Mouse (Mus musculus): ENCODE measurements around the gene Rbm17. TPM values are rescaled to one million over a fixed set of nuclear protein-coding genes. Genes with fewer than 3 reads are reported as not detected.
A peak's percentile ranks its signal among the peaks of the same experiment; 100 is the strongest.
"Not testable (repeated sequence)": the region's sequence is repeated elsewhere in the genome, so short reads cannot be mapped to it uniquely, and the experiment has no call there.

Gene Rbm17
- polyA plus RNA-seq, 1 experiment from 2014 or later = 148 TPM

GRCm38 (mm10) chr2:11606718-11607117 is 2.8 kb upstream of the Rbm17 start:
- ATAC-seq (replicated peaks; ENCODE audit: low FRiP score, low TSS enrichment, low read depth) = not testable (repeated sequence)

GRCm38 (mm10) chr2:11604911-11605310 is 958 bp upstream of the Rbm17 start:
- no peak for DNase-seq (ENCODE audit: low spot score)
- no peaks in the 10 kb centered on the region for H3K27me3 ChIP-seq (replicated peaks; ENCODE audit: control insufficient read depth, insufficient read depth, low read length)
- H3K9ac ChIP-seq (ENCODE audit: low read length) = no peak overlapping the region
- no peak overlapping the region for H3K4me3 ChIP-seq (ENCODE audit: low read depth, low read length)
- H3K27ac ChIP-seq (ENCODE audit: low read depth) = no peak overlapping the region
- H3K9me3 ChIP-seq (ENCODE audit: control insufficient read depth, low read length) = no peaks in the 10 kb centered on the region
- peaks cover 9% of the 10 kb centered on the region for H3K4me1 ChIP-seq (replicated peaks; ENCODE audit: control insufficient read depth, insufficient read depth, low read length)
- ATAC-seq (replicated peaks; ENCODE audit: low FRiP score, low TSS enrichment, low read depth) = no peak
- H3K4me2 ChIP-seq (ENCODE audit: low read length) = no peak overlapping the region
- H3K36me3 ChIP-seq (ENCODE audit: control insufficient read depth, insufficient read depth, low read length) = peaks cover 9% of the 10 kb centered on the region

More at GRCm38 (mm10) chr2:11606718-11607117, 2.8 kb upstream of the Rbm17 start:
- H3K4me2 ChIP-seq (ENCODE audit: low read length); H3K9ac ChIP-seq (ENCODE audit: low read length); H3K4me1 ChIP-seq (replicated peaks; ENCODE audit: control insufficient read depth, insufficient read depth, low read length); H3K36me3 ChIP-seq (ENCODE audit: control insufficient read depth, insufficient read depth, low read length); H3K27ac ChIP-seq (ENCODE audit: low read depth); DNase-seq (ENCODE audit: low spot score); H3K4me3 ChIP-seq (ENCODE audit: low read depth, low read length); H3K27me3 ChIP-seq (replicated peaks; ENCODE audit: control insufficient read depth, insufficient read depth, low read length); H3K9me3 ChIP-seq (ENCODE audit: control insufficient read depth, low read length): not testable (repeated sequence)
- 84% methylated on average over 4 of the region's 4 CpGs for WGBS

GRCm38 (mm10) chr2:11602506-11603489 is 1.2 kb downstream of the Rbm17 start:
- H3K9ac ChIP-seq (ENCODE audit: low read length) = peak overlapping the region; percentile 96
- H3K36me3 ChIP-seq (ENCODE audit: control insufficient read depth, insufficient read depth, low read length) = peaks cover 27% of the 10 kb centered on the region
- under 1% methylated on average over 78 of the region's 78 CpGs for WGBS
- peak overlapping the region; percentile 93 for H3K4me3 ChIP-seq (ENCODE audit: low read depth, low read length)
- H3K27ac ChIP-seq (ENCODE audit: low read depth) = peak overlapping the region; percentile 70
- peaks cover 9% of the 10 kb centered on the region for H3K4me1 ChIP-seq (replicated peaks; ENCODE audit: control insufficient read depth, insufficient read depth, low read length)
- peak overlapping the region; percentile 85 for H3K4me2 ChIP-seq (ENCODE audit: low read length)
- H3K9me3 ChIP-seq (ENCODE audit: control insufficient read depth, low read length) = no peaks in the 10 kb centered on the region
- DNase-seq (ENCODE audit: low spot score) (peak; percentile 98), ATAC-seq (replicated peaks; ENCODE audit: low FRiP score, low TSS enrichment, low read depth) (peak; percentile 98)
- H3K27me3 ChIP-seq (replicated peaks; ENCODE audit: control insufficient read depth, insufficient read depth, low read length) = no peaks in the 10 kb centered on the region

DNA sequence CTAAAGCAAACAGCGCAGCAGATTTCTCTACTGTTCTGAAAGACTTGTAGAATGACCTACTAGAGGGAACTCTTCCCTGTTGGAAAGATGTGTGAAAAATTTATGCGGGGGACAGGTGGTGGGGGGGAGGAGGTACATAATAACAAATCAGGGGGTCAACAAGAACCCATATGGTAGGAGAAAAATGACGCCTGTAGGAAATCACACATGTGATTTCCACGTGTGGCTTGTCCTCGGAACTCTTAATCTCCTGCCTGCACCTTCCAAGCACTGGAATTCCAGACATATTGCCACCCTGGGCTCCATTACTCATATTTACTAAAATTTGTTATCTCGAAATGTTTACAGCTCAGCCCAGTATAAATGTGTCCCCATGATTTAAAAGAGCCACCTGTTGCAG is 2.2 kb downstream of the Rbm17 start:
- WGBS = 81% methylated on average over 6 of the region's 6 CpGs
- Histone ChIP-seq H3K9me3 (ENCODE audit: control insufficient read depth, low read length) (no peaks in the 10 kb centered on the region), H3K36me3 (ENCODE audit: control insufficient read depth, insufficient read depth, low read length) (peaks cover 37% of the 10 kb centered on the region), H3K27ac (ENCODE audit: low read depth) (no peak overlapping the region), H3K4me3 (ENCODE audit: low read depth, low read length) (peak overlapping the region; percentile 93), H3K27me3 (replicated peaks; ENCODE audit: control insufficient read depth, insufficient read depth, low read length) (no peaks in the 10 kb centered on the region), H3K4me2 (ENCODE audit: low read length) (peak overlapping the region; percentile 85), H3K9ac (ENCODE audit: low read length) (peak overlapping the region; percentile 96), H3K4me1 (replicated peaks; ENCODE audit: control insufficient read depth, insufficient read depth, low read length) (peaks cover 9% of the 10 kb centered on the region)
- ATAC-seq (replicated peaks; ENCODE audit: low FRiP score, low TSS enrichment, low read depth) (no peak), DNase-seq (ENCODE audit: low spot score) (no peak)

DNA sequence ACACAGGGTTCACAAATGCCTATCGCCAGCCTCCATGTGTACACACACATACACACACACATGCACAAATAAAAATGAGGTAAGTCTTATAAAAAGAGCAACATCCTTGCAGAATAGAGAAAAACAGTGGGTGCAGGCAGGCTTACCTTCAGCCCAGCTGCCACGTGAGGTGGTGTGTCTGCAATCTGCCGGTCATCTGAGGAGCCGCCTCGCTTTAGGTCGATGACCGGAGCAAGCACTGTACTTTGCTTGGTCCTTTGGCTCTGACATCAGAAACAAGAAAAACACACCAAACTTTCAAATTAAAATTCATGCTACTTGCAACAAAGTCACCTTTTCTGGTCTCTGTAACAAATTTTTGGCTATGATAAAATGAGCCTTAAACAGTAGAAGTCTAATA is 6.0 kb downstream of the Rbm17 start:
- no peaks in the 10 kb centered on the region for H3K27me3 ChIP-seq (replicated peaks; ENCODE audit: control insufficient read depth, insufficient read depth, low read length)
- DNase-seq (ENCODE audit: low spot score) (no peak), ATAC-seq (replicated peaks; ENCODE audit: low FRiP score, low TSS enrichment, low read depth) (no peak)
- H3K4me1 ChIP-seq (replicated peaks; ENCODE audit: control insufficient read depth, insufficient read depth, low read length) = peaks cover 9% of the 10 kb centered on the region
- no peaks in the 10 kb centered on the region for H3K9me3 ChIP-seq (ENCODE audit: control insufficient read depth, low read length)
- WGBS = 95% methylated on average over 7 of the region's 7 CpGs
- no peak overlapping the region for H3K27ac ChIP-seq (ENCODE audit: low read depth)
- H3K4me2 ChIP-seq (ENCODE audit: low read length) = no peak overlapping the region
- H3K36me3 ChIP-seq (ENCODE audit: control insufficient read depth, insufficient read depth, low read length) = peaks cover 66% of the 10 kb centered on the region
- no peak overlapping the region for H3K4me3 ChIP-seq (ENCODE audit: low read depth, low read length)
- no peak overlapping the region for H3K9ac ChIP-seq (ENCODE audit: low read length)

DNA sequence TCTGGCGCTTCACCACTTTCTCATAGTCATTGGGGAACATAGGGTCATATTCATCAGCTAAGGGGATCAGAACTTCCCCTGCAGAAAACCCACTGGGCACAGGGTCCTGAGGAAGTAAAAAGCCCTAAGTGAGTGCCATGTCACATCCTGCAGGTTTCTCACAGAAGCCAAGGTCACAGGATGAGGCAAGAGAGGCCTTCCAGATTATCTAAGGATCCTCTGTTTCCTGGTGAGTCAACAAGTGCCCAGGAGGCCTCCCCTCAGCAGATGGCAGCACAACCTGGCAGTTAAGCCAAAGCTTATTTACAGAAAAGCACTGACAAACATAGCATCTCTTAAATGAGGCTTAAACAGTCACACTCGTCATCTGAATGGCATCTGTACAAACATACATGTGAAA is 7.3 kb downstream of the Rbm17 start:
- H3K4me1 ChIP-seq (replicated peaks; ENCODE audit: control insufficient read depth, insufficient read depth, low read length) = peaks cover 4% of the 10 kb centered on the region; the same call in 1 of the 2 replicates
- no peak overlapping the region for H3K4me3 ChIP-seq (ENCODE audit: low read depth, low read length)
- H3K4me2 ChIP-seq (ENCODE audit: low read length) = no peak overlapping the region
- H3K9ac ChIP-seq (ENCODE audit: low read length) = no peak overlapping the region
- WGBS = 91% methylated on average over 2 of the region's 2 CpGs
- DNase-seq (ENCODE audit: low spot score) = no peak
- no peaks in the 10 kb centered on the region for H3K27me3 ChIP-seq (replicated peaks; ENCODE audit: control insufficient read depth, insufficient read depth, low read length)
- no peaks in the 10 kb centered on the region for H3K9me3 ChIP-seq (ENCODE audit: control insufficient read depth, low read length)
- H3K36me3 ChIP-seq (ENCODE audit: control insufficient read depth, insufficient read depth, low read length) = peaks cover 78% of the 10 kb centered on the region
- ATAC-seq (replicated peaks; ENCODE audit: low FRiP score, low TSS enrichment, low read depth) = no peak
- H3K27ac ChIP-seq (ENCODE audit: low read depth) = no peak overlapping the region

DNA sequence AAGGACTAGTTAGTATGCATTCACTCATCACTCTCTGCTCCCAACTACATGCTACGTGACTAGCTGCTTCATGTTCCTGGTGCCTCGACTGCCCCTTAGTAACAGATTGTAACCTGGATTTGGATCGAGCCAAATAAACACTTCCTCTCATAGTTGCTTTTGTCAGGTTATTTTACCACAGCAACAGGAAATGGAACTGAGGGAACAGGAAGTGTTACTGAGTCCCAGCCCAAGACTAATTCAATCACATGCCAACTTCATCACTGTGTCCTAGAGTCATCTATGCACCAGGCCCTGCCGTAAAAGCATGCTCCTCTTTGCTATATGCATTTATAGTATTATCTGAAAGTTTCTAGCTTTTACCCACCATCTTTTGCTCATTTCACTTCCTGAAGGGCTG is 16.0 kb downstream of the Rbm17 start:
- Histone ChIP-seq H3K27me3 (replicated peaks; ENCODE audit: control insufficient read depth, insufficient read depth, low read length) (no peaks in the 10 kb centered on the region), H3K4me2 (ENCODE audit: low read length) (no peak overlapping the region), H3K4me1 (replicated peaks; ENCODE audit: control insufficient read depth, insufficient read depth, low read length) (no peaks in the 10 kb centered on the region), H3K27ac (ENCODE audit: low read depth) (no peak overlapping the region), H3K9me3 (ENCODE audit: control insufficient read depth, low read length) (no peaks in the 10 kb centered on the region), H3K4me3 (ENCODE audit: low read depth, low read length) (no peak overlapping the region; the same call in 1 of the 2 replicates), H3K36me3 (ENCODE audit: control insufficient read depth, insufficient read depth, low read length) (peaks cover 96% of the 10 kb centered on the region), H3K9ac (ENCODE audit: low read length) (no peak overlapping the region)
- ATAC-seq (replicated peaks; ENCODE audit: low FRiP score, low TSS enrichment, low read depth) (no peak), DNase-seq (ENCODE audit: low spot score) (no peak)
- 86% methylated on average over 4 of the region's 4 CpGs for WGBS

DNA sequence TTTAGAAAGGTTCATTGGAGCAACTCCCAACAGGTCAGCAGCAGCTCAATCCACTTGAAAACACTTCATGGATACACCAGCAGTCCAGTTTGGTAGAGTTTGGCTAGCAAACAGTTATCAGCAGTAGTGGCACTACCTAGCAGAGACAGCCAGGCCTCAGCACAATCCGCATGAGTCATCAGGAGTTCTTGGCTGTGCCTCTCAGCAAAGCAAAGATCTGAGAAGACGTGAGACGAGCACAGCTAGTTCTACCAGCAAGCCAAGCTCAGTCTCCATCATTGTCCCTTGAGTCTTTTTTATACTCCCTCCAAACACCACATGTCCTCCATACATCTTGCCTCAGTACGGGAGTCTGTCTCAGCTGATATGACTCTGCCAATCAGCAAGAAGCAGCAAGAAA is 24.6 kb downstream of the Rbm17 start:
- ATAC-seq (replicated peaks; ENCODE audit: low FRiP score, low TSS enrichment, low read depth) (no peak), DNase-seq (ENCODE audit: low spot score) (no peak)
- Histone ChIP-seq H3K36me3 (ENCODE audit: control insufficient read depth, insufficient read depth, low read length) (peaks cover 15% of the 10 kb centered on the region), H3K27me3 (replicated peaks; ENCODE audit: control insufficient read depth, insufficient read depth, low read length) (no peaks in the 10 kb centered on the region), H3K9ac (ENCODE audit: low read length) (no peak overlapping the region), H3K27ac (ENCODE audit: low read depth) (no peak overlapping the region), H3K4me3 (ENCODE audit: low read depth, low read length) (no peak overlapping the region), H3K4me2 (ENCODE audit: low read length) (no peak overlapping the region), H3K4me1 (replicated peaks; ENCODE audit: control insufficient read depth, insufficient read depth, low read length) (no peaks in the 10 kb centered on the region), H3K9me3 (ENCODE audit: control insufficient read depth, low read length) (no peaks in the 10 kb centered on the region)
- 94% methylated on average over 4 of the region's 4 CpGs for WGBS

DNA sequence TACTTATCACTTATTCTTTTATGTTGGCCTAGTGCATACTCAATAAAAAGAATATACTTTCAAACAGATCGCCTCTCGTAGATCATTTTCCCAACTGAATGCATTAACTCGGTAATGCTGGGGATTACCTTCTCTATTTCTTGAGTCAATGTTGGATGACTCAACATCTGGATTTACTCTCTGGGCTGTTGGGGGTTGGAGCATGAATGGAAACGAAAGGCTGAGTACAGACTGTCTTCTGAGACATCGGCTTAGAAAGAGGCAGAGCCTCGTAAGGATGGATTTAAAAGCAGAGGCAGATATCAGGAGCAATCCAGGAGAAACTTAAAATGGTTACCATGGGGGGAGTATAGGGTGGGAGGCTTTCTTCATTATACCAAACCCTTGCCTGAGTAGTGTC is 25.8 kb downstream of the Rbm17 start:
- no peak overlapping the region for H3K4me2 ChIP-seq (ENCODE audit: low read length)
- WGBS = 84% methylated on average over 6 of the region's 6 CpGs
- H3K27me3 ChIP-seq (replicated peaks; ENCODE audit: control insufficient read depth, insufficient read depth, low read length) = no peaks in the 10 kb centered on the region
- H3K9ac ChIP-seq (ENCODE audit: low read length) = no peak overlapping the region
- ATAC-seq (replicated peaks; ENCODE audit: low FRiP score, low TSS enrichment, low read depth) = no peak
- no peak overlapping the region for H3K4me3 ChIP-seq (ENCODE audit: low read depth, low read length)
- no peak overlapping the region for H3K27ac ChIP-seq (ENCODE audit: low read depth)
- 0 out of 2 replicates have a peak, but pooled peaks cover 5% of the 10 kb centered on the region for H3K36me3 ChIP-seq (ENCODE audit: control insufficient read depth, insufficient read depth, low read length)
- no peaks in the 10 kb centered on the region for H3K9me3 ChIP-seq (ENCODE audit: control insufficient read depth, low read length)
- H3K4me1 ChIP-seq (replicated peaks; ENCODE audit: control insufficient read depth, insufficient read depth, low read length) = no peaks in the 10 kb centered on the region
- DNase-seq (ENCODE audit: low spot score) = no peak

Data from intestine, embryonic 14.5 days (tissue).